Mouse (Mus musculus): ENCODE measurements around the gene Cfap54. TPM values are rescaled to one million over a fixed set of nuclear protein-coding genes. Genes with fewer than 3 reads are reported as not detected.

Gene Cfap54
- total RNA-seq (2021) = under 1 TPM; 0.31 to 0.59 TPM
- long read RNA-seq, experiment 1 = 0 reads
- long read RNA-seq, experiment 2, partial matches to known transcripts = 1 of 1 reads
- long read RNA-seq, experiment 2, other reads (novel, unspliced or antisense) = 0 of 1 reads

DNA sequence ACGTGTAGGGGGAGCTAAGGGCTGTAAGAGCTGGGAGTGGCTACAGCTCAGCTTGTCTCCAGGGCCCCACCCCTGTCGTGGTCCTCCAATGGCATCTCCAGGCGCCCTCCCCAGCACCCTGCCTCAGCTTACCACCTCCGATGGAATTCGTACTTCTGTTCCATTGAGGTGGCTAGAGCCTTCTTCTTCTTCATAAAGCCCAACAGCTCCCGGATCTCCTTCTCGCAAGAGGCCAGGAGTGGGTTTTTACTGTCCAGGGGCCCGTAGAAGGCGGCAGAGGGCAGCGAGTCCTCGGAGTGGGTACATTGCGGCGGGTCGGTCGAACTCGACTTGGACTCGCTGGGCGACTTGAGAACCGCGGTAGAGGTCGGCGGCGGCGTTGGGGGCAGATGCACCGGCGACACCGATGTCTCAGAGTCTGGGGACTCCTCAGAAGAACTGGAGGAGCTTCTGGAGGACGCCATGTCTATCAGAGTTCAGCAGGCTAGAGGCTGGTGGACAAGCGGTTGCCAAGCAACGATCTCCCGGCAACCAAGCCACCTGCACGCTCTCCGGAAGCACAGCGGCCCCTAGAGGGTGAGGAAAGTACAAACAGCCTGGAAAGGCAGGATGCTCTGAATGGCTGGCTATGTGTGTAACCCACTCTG lies at the start of gene Cfap54:
TSS of gene Cfap54 (minus strand) at position 486 of the 647 bp plus-strand sequence.
- peak; percentile 91 for TF ChIP-seq CTCF (IDR thresholded peaks at IDR 0.05)
- peak; percentile 86 for DNase-seq
- intact Hi-C loops (cut with DNase I) = no loop called here
- H3K4me3 ChIP-seq = peak within 1 kb of the TSS; percentile 77
- H3K27ac ChIP-seq = 0 out of 2 replicates have a peak within 1 kb of the TSS, but pooled peaks have one; percentile 2

GRCm38 (mm10) chr10:93130456-93130940 lies 49.1 kb upstream of the Cfap54 start:
- Histone ChIP-seq H3K4me3 (no peak overlapping the region), H3K27ac (no peak overlapping the region)
- intact Hi-C loops (cut with DNase I) = no loop called here
- TF ChIP-seq CTCF (IDR thresholded peaks at IDR 0.05) = no peak
- no peak for DNase-seq

DNA sequence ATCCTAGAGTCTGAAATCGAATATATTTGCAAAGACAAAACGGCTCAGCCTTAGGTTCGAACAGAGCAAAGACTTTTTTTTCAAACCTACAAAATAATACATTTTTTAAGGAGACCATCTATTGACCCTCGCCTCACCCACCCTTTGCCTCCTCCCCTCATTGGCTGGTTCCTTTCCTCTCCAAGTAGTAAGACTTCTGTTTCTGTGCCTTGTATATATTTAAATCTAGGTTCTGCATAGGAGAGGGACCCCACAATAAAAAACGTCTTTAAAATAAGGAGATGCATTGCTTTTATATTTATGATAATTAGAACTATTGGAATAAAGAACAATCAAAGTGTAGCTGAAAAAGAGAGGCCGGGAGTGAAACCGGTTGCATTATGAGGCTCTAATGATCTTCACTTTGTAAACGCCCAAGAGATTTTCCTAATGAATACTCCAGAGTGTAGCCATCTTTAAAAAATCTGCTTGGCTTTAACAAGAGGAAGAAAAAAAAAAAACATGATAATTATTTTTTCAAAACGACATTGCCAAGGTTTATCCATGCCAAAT lies 48.6 kb upstream of the Cfap54 start:
- intact Hi-C loops (cut with DNase I) = no loop called here
- Histone ChIP-seq H3K27ac (no peak overlapping the region), H3K4me3 (no peak overlapping the region)
- no peak for DNase-seq
- TF ChIP-seq CTCF (IDR thresholded peaks at IDR 0.05) = no peak

DNA sequence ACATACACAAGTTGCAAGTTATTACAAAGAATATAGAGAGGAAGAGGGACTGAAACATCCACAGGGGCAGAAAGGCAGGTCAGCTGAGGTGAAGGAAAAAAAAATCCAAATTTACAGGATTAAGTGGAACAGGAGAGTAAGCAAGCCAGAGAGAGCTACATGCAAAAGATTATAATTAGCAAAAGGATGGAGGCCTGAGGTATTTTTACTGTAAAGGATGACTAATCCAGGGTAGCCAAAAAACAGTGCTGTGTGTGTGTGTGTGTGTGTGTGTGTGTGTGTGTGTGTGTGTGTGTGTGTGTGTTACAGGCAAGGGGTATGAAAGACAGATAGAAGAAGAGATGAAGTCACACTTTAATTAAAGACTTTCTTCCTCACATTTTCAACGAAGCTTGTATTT lies 47.9 kb upstream of the Cfap54 start:
- H3K27ac ChIP-seq = no peak overlapping the region
- H3K4me3 ChIP-seq = no peak overlapping the region
- DNase-seq = no peak
- intact Hi-C loops (cut with DNase I) = no loop called here
- no peak for TF ChIP-seq CTCF (IDR thresholded peaks at IDR 0.05)

DNA sequence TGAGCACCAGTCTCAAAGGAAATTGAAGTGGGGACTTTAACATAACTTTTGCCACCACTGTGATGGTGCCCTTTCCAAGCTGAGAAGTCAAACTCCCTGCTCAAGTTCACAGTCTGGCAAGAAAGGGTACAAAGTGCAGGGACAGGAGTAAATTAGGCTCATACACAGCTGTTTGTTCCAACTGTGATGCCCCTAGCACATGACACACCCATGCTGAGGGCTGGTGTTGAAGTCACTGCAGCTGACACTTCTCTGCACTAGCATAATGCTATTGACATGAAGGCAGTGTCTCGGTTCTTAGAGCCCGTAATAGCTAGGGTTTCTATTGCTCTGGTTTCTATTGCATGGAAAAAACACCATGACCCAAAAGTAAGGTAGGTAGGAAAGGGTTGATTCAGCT lies 47.1 kb upstream of the Cfap54 start:
- intact Hi-C loops (cut with DNase I) = no loop called here
- TF ChIP-seq CTCF (IDR thresholded peaks at IDR 0.05) = no peak
- Histone ChIP-seq H3K27ac (no peak overlapping the region), H3K4me3 (no peak overlapping the region)
- DNase-seq = no peak

- no peak for DNase-seq
- no peak for TF ChIP-seq CTCF (IDR thresholded peaks at IDR 0.05)
- Histone ChIP-seq H3K27ac (no peak overlapping the region), H3K4me3 (no peak overlapping the region)
- intact Hi-C loops (cut with DNase I) = no loop called here
These were observed 44.6 kb upstream of the Cfap54 start for GRCm38 (mm10) chr10:93126025-93126424.

- peak overlapping the region; percentile 74 for H3K27ac ChIP-seq
- no peak for TF ChIP-seq CTCF (IDR thresholded peaks at IDR 0.05)
- DNase-seq = peak; percentile 61
- peak overlapping the region; percentile 53 for H3K4me3 ChIP-seq
- intact Hi-C loops (cut with DNase I) = no loop called here
These were observed 42.7 kb upstream of the Cfap54 start for GRCm38 (mm10) chr10:93123957-93124613.

DNA sequence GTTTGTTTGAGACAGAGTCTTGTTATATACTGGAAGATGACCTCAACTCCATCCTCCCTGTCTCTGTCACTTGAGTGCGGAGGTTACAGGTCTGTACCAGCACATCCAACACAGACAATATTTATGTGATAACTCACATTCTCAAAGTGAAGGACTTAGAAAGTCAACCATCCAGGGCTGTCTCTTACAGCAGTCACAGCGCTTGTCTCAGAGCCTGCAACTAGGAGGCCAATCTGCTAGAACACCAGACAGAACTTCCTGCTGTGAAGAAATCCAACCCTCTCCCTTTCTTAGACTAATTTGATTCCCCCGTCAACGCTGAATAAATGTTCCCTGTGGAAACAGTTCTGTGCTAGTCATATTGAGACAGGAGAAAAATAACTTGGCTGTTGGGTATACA lies 41.9 kb upstream of the Cfap54 start:
- DNase-seq = no peak
- Histone ChIP-seq H3K27ac (peak overlapping the region; percentile 74), H3K4me3 (no peak overlapping the region)
- TF ChIP-seq CTCF (IDR thresholded peaks at IDR 0.05) = no peak
- intact Hi-C loops (cut with DNase I) = no loop called here

DNA sequence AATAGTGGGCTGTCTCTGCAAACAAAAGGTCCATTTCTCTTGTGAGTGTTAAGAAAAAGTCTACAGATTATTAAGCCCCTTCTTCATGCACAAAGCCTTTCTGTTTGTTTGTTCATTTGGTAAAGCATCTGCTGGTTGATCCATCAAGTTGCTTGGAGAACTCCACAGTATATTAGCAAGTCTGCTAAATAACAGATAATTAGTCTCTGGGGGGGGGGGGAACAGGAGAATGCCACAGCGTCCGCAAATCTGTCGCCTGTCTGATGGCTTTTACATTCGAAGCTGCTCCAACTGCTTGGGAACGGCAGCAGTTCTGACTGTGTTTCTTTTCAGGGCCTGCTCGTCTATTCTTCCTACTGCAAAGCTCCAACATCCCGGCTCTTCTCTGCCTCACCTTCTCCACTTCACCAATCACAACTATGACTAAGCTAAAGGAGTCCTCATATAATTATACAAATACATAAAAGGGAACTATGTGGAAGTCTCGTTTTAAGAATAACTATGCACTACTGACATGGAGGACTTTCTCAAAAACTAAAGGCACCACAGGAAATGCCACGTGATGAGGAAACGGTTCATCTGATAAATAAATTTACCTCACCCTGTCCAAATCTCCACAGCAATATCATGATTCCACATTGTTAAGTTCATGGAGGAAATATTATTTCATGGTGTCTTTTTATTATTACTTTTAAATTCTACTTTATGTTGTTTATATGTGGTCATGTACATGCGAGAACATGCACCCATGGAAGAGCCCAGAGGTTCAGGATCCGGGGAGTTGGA lies 41.2 kb upstream of the Cfap54 start:
- TF ChIP-seq CTCF (IDR thresholded peaks at IDR 0.05) = no peak
- H3K27ac ChIP-seq = peak overlapping the region; percentile 74; the same call in 1 of the 2 replicates
- DNase-seq = no peak
- intact Hi-C loops (cut with DNase I) = no loop called here
- H3K4me3 ChIP-seq = no peak overlapping the region

DNA sequence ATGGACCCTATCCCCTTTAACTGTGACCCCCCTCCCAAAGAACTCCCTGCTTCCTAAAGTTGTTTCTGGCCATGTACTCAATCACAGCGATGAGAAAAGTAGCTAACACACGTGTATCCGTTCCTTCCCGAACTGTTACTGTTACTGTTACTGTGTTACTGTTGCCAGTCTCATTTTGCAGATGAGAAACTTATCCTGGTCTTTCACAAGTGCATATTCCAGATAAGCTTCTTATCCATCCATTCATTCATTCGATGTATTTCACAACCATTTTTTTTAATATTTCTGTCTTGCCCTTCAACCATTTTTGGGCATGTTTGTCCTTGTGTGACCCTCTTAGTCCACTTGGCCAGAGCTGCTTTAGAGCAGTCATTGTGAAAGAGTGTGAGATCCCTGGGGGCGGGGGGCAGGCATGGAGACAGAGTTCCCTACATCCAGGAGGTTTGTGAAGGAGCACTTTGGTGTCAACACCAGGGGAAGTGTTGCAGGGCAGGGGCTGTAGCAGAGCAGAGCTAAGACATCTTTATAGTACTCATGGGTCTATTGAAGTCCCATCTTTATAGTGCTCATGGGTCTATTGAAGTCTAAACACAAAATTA lies 39.9 kb upstream of the Cfap54 start:
- H3K4me3 ChIP-seq = no peak overlapping the region
- H3K27ac ChIP-seq = no peak overlapping the region
- intact Hi-C loops (cut with DNase I) = no loop called here
- DNase-seq = no peak
- no peak for TF ChIP-seq CTCF (IDR thresholded peaks at IDR 0.05)

DNA sequence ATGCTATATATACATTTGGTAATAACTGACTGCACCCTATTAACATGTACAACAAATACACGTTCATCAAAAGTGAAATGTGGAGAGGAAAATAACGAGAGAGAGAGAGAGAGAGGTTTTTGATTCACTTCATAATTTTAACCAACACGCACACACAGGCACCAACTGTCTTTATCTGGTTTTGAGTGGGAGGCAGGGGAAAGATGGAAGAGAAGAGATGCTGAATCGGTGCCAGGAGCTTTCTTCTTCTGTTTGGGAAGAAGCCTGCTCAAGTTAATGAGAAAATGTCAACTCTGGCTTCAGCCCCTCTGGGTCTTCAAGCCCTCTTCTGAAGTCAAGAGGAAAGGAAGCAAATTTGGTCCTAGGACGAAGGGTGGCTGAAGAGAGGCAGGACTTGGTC lies 38.4 kb upstream of the Cfap54 start:
- no peak for TF ChIP-seq CTCF (IDR thresholded peaks at IDR 0.05)
- intact Hi-C loops (cut with DNase I) = no loop called here
- Histone ChIP-seq H3K4me3 (no peak overlapping the region), H3K27ac (no peak overlapping the region)
- no peak for DNase-seq

- no peak for DNase-seq
- intact Hi-C loops (cut with DNase I) = no loop called here
- Histone ChIP-seq H3K27ac (no peak overlapping the region), H3K4me3 (no peak overlapping the region)
- TF ChIP-seq CTCF (IDR thresholded peaks at IDR 0.05) = no peak
These were observed 35.2 kb upstream of the Cfap54 start for GRCm38 (mm10) chr10:93116636-93117035.
